Mouse (Mus musculus) left cerebral cortex, postnatal 4 days (tissue): ENCODE measurements at regions not wholly inside any gene's neighbourhood (a gene's known extent, or its start where the extent isn't known, plus 50 kb on each side); places are given as distances from the start of the nearest gene placed in this dataset.

Experiments used
- DNase-seq: peaks from one replicate; pipeline ENCODE4 v3.0.0-alpha.2; 2022
- intact Hi-C: fragments of 180-260 bp; cut with DNase I; formaldehyde crosslinking; loops from one replicate; pipeline ENCODE4 v1.15.1; 2025

- intact Hi-C loops = no loop called here
- DNase-seq = no peak
Observed at GRCm38 (mm10) chr19:56039091-56040004, 247.6 kb upstream of the Habp2 start.

GRCm38 (mm10) chr19:56041930-56042329, 245.0 kb upstream of the Habp2 start:
- no peak for DNase-seq
- intact Hi-C loops = no loop called here

- no peak for DNase-seq
- intact Hi-C loops = no loop called here
Observed at GRCm38 (mm10) chr19:56046784-56047390, 240.1 kb upstream of the Habp2 start.

GRCm38 (mm10) chr19:56054186-56054585, 232.8 kb upstream of the Habp2 start:
- intact Hi-C loops = no loop called here
- no peak for DNase-seq

GRCm38 (mm10) chr19:56056397-56056796, 230.5 kb upstream of the Habp2 start:
- no peak for DNase-seq
- intact Hi-C loops = no loop called here

GRCm38 (mm10) chr19:56061882-56062540, 224.9 kb upstream of the Habp2 start:
- intact Hi-C loops = no loop called here
- DNase-seq = no peak

GRCm38 (mm10) chr19:56063099-56063498, 223.8 kb upstream of the Habp2 start:
- DNase-seq = no peak
- intact Hi-C loops = no loop called here

GRCm38 (mm10) chr19:56065730-56066129, 221.2 kb upstream of the Habp2 start:
- intact Hi-C loops = no loop called here
- no peak for DNase-seq

- intact Hi-C loops = no loop called here
- no peak for DNase-seq
Observed at GRCm38 (mm10) chr19:56068165-56068564, 218.8 kb upstream of the Habp2 start.

- DNase-seq = peak; percentile 25
- intact Hi-C loops = no loop called here
Observed at GRCm38 (mm10) chr19:56068854-56069253, 218.1 kb upstream of the Habp2 start.

GRCm38 (mm10) chr19:56069266-56069665, 217.7 kb upstream of the Habp2 start:
- intact Hi-C loops = no loop called here
- DNase-seq = peak; percentile 18

GRCm38 (mm10) chr19:56071340-56071739, 215.6 kb upstream of the Habp2 start:
- intact Hi-C loops = no loop called here

GRCm38 (mm10) chr19:56076128-56076527, 210.8 kb upstream of the Habp2 start:
- no peak for DNase-seq
- intact Hi-C loops = no loop called here

More at GRCm38 (mm10) chr19:56071340-56071739, 215.6 kb upstream of the Habp2 start:
- no peak for DNase-seq

GRCm38 (mm10) chr19:56077491-56077890, 209.4 kb upstream of the Habp2 start:
- intact Hi-C loops = no loop called here
- no peak for DNase-seq

GRCm38 (mm10) chr19:56086413-56087083, 200.4 kb upstream of the Habp2 start:
- DNase-seq = no peak
- intact Hi-C loops = no loop called here

- intact Hi-C loops = no loop called here
- DNase-seq = no peak
Observed at GRCm38 (mm10) chr19:56087127-56087526, 199.8 kb upstream of the Habp2 start.

GRCm38 (mm10) chr19:56089795-56090375, 197.1 kb upstream of the Habp2 start:
- no peak for DNase-seq
- intact Hi-C loops = no loop called here

- intact Hi-C loops = no loop called here
- no peak for DNase-seq
Observed at GRCm38 (mm10) chr19:56091581-56091980, 195.4 kb upstream of the Habp2 start.

GRCm38 (mm10) chr19:56095873-56096272, 191.1 kb upstream of the Habp2 start:
- no peak for DNase-seq
- intact Hi-C loops = no loop called here

- intact Hi-C loops = no loop called here
- DNase-seq = no peak
Observed at GRCm38 (mm10) chr19:56099725-56100124, 187.2 kb upstream of the Habp2 start.
